Mouse (Mus musculus) limb, embryonic 13.5 days (tissue): ENCODE results near the gene Gm11541. TPM values are rescaled to one million over a fixed set of nuclear protein-coding genes. Genes with fewer than 3 reads are reported as not detected.
"Not testable (repeated sequence)": the region's sequence is repeated elsewhere in the genome, so short reads cannot be mapped to it uniquely, and the experiment has no call there.

Experiments
- ATAC-seq: fragments of 200-750 bp; cut with Nextera tagmentation; 2 replicates; pipeline ENCODE4 v1.8.0; 2017; ENCODE audit warnings: low read depth, moderate number of reproducible peaks, moderate TSS enrichment; ENCODE audit not compliant: low FRiP score
- H3K27ac ChIP-seq: fragments of 300-500 bp; sonication (generic); 2 replicates; pipeline ENCODE4 v1.5.1; 2015; ENCODE audit warnings: inconsistent platforms, mild to moderate bottlenecking, moderate library complexity
- H3K27me3 ChIP-seq: fragments of 300-500 bp; sonication (generic); 2 replicates; pipeline ENCODE4 v1.6.1; 2015; ENCODE audit warnings: mild to moderate bottlenecking, inconsistent platforms
- H3K36me3 ChIP-seq: fragments of 300-500 bp; sonication (generic); 2 replicates; pipeline ENCODE4 v1.6.1; 2015; ENCODE audit warnings: inconsistent platforms, mild to moderate bottlenecking, moderate library complexity
- H3K4me1 ChIP-seq: fragments of 300-500 bp; sonication (generic); 2 replicates; pipeline ENCODE4 v1.6.1; 2015; ENCODE audit warnings: inconsistent platforms
- H3K4me2 ChIP-seq: fragments of 300-500 bp; sonication (generic); replicated peaks from 2 replicates; pipeline ENCODE4 v1.6.1; 2015; ENCODE audit warnings: inconsistent platforms, mild to moderate bottlenecking, moderate library complexity
- H3K4me3 ChIP-seq: fragments of 300-500 bp; sonication (generic); 2 replicates; pipeline ENCODE4 v1.5.1; 2015; ENCODE audit warnings: moderate library complexity, mild to moderate bottlenecking, inconsistent platforms
- H3K9ac ChIP-seq: fragments of 300-500 bp; sonication (generic); 2 replicates; pipeline ENCODE4 v1.6.1; 2015; ENCODE audit warnings: mild to moderate bottlenecking, inconsistent platforms
- H3K9me3 ChIP-seq: fragments of 300-500 bp; sonication (generic); 2 replicates; pipeline ENCODE4 v1.6.1; 2016; ENCODE audit warnings: inconsistent platforms
- WGBS: fragments of 180-500 bp; shearing (Covaris S2); methylation state at CpG from one replicate; pipeline ENCODE4 v1.1.7; 2015; 5-methylcytosine and 5-hydroxymethylcytosine counted together
- polyA plus RNA-seq: library from polyadenylated mRNA; unstranded; fragments of >200 nt; fragmentation: Nextera tagmentation; extraction: Ambion mirVana; gene quantifications from 2 replicates; pipeline ENCODE4 v1.2.1, GENCODE M21; 2015

Gene Gm11541
- polyA plus RNA-seq, 1 experiment from 2014 or later, result 0.11 TPM

DNA sequence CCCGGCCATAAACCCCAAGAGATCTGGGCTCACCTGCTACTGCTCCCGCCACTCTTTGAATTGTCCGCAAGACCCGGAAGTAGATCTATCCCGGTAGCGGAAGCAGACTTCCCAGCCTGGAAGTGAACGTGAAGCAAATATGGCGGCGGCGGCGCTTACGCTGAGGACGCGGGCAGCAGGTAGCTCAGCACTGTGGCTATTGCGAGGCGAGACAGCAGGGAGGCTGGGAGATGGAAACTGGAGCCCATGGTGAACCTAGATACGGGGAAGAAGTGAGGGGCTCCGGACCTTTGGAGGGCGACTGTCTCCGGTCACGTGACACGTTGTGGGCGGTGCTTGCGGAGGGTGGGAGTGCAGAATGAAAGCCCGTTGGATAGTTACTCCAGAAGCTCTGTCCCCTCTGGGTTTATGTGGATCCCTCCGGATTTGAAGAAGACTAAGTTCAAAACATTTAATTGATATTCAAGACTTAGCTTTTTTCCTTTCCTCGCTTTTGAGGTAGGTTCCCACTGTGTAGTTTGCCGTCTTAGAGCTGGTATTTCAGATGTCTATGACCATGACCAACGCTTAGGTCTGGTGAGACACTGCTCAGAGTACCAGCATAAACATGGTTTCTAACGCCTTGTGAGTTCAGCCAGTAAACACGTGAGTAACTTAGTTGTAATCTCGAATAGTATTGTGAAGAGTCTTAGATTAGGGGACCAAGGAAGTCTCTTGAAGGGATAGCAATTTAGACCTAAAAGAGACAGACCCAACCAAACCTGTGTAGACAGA, 50.4 kb downstream of the Gm11541 start, which contains the start of the genes Mrpl27 and Eme1:
Mrpl27 (plus strand) TSS at position 105 of the 774 bp plus-strand sequence.
Eme1 (minus strand) TSS at position 302 of the 774 bp plus-strand sequence.
- peak within 1 kb of the TSS; percentile 90 for H3K27ac ChIP-seq
- peaks cover 16% of the 10 kb centered on the region for H3K4me1 ChIP-seq
- peak within 1 kb of the TSS; percentile 69 for H3K4me3 ChIP-seq
- H3K9me3 ChIP-seq, result no peaks in the 10 kb centered on the region
- H3K27me3 ChIP-seq, result no peaks in the 10 kb centered on the region
- H3K4me2 ChIP-seq, result peak within 1 kb of the TSS; percentile 75
- WGBS, result 1% methylated on average over 32 of the region's 32 CpGs
- H3K36me3 ChIP-seq, result peaks cover 43% of the 10 kb centered on the region
- peak; percentile 89 for ATAC-seq
- peak within 1 kb of the TSS; percentile 70 for H3K9ac ChIP-seq

DNA sequence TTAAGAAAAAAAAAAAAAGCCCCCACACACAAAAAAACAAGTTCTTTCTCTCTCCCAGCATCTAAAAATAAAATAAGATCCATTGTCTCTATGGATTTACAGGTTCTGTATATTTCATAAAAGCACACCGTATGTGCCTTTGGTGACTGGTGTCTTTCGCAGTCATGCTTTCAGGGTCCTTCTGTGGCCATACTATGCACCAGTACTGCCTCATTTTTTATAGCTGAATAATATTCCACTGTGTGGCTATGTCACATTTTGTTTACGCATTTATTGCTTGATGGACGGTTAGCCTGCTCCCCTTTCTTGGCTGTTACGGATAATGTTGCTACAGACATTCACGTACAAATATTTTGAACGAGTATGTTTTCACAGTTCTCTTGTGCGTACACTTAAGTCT, 51.3 kb downstream of the Gm11541 start:
- H3K4me2 ChIP-seq, result peak overlapping the region; percentile 75
- H3K36me3 ChIP-seq, result peaks cover 37% of the 10 kb centered on the region
- ATAC-seq, result no peak
- H3K27ac ChIP-seq, result no peak overlapping the region
- peaks cover 16% of the 10 kb centered on the region for H3K4me1 ChIP-seq
- peak overlapping the region; percentile 69 for H3K4me3 ChIP-seq
- H3K9ac ChIP-seq, result no peak overlapping the region; the same call in 1 of the 2 replicates
- WGBS, result 49% methylated on average over 8 of the region's 8 CpGs
- no peaks in the 10 kb centered on the region for H3K9me3 ChIP-seq
- H3K27me3 ChIP-seq, result no peaks in the 10 kb centered on the region

DNA sequence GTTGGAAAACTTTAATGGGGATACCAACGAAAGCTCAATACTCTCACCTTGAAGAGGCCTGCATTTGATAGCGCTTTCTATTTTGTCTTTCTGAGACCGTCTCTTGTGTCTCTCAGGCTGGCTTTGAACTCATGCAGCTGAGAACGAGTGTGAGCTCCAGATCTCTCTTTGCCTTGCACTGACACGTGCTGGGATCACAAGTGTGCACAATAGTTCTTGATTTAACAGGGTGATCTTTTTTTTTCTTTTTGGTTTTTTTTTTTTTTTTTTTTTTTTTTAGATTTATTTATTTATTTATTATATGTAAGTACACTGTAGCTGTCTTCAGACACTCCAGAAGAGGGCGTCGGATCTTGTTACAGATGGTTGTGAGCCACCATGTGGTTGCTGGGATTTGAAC, 53.1 kb downstream of the Gm11541 start:
- not testable (repeated sequence) for H3K9ac ChIP-seq, H3K27ac ChIP-seq, ATAC-seq, H3K4me3 ChIP-seq, H3K27me3 ChIP-seq, H3K4me2 ChIP-seq, H3K9me3 ChIP-seq
- Histone ChIP-seq H3K36me3 (peaks cover 38% of the 10 kb centered on the region), H3K4me1 (peaks cover 16% of the 10 kb centered on the region)
- WGBS, result 94% methylated on average over 5 of the region's 7 CpGs

DNA sequence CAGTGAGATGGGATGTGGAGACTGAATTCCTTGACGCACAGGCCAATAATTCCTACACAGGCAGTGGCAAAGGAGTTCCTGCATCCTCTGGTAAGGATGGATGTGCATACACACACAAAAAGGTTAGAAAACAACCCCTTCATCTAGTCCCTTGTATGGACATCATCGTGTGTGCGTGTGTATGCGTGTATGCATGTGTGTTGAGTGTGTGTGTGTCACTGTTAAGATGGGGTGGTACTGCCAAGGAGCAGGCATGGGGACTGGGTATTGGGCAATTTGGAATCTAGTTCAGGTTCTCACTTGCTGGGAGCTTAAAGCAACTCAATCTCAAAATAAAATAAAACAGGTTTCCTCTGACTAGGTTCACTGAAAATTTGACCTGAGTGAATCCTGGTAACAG, 57.8 kb downstream of the Gm11541 start:
- H3K9me3 ChIP-seq, result no peaks in the 10 kb centered on the region
- H3K27me3 ChIP-seq, result no peaks in the 10 kb centered on the region
- no peak overlapping the region for H3K9ac ChIP-seq
- H3K36me3 ChIP-seq, result peaks cover 85% of the 10 kb centered on the region
- ATAC-seq, result no peak
- H3K4me1 ChIP-seq, result no peaks in the 10 kb centered on the region
- 96% methylated on average over 4 of the region's 4 CpGs for WGBS
- H3K4me3 ChIP-seq, result no peak overlapping the region
- H3K4me2 ChIP-seq, result no peak overlapping the region
- no peak overlapping the region for H3K27ac ChIP-seq

Other genes starting within 250 kb of the Gm11541 start
- gene Cacna1g, start 230.3 kb downstream of the Gm11541 start, polyA plus RNA-seq, result 25.9 and 32.7 TPM in 2 replicates
- gene Spata20, start 218.3 kb downstream of the Gm11541 start, polyA plus RNA-seq, result 0.20 TPM in 2 replicates
- 3.1 TPM in 2 replicates for gene Epn3, start 204.5 kb downstream of the Gm11541 start, polyA plus RNA-seq
- 3.8 and 4.4 TPM in 2 replicates for gene Mycbpap, start 182.8 kb downstream of the Gm11541 start, polyA plus RNA-seq
- gene Rsad1, start 155.2 kb downstream of the Gm11541 start, polyA plus RNA-seq, result 4.8 and 6.4 TPM in 2 replicates
- 14.1 and 17.3 TPM in 2 replicates for gene Chad, start 139.5 kb downstream of the Gm11541 start, polyA plus RNA-seq
- 7.0 and 7.5 TPM in 2 replicates for gene Acsf2, start 102.6 kb downstream of the Gm11541 start, polyA plus RNA-seq
- 225 and 240 TPM in 2 replicates for gene Lrrc59, start 74.7 kb downstream of the Gm11541 start, polyA plus RNA-seq
- 153 and 159 TPM in 2 replicates for gene Mrpl27, start 50.7 kb downstream of the Gm11541 start, polyA plus RNA-seq
- 24.9 and 26.9 TPM in 2 replicates for gene Eme1, start 50.5 kb downstream of the Gm11541 start, polyA plus RNA-seq
- gene Xylt2, start 27.0 kb downstream of the Gm11541 start, polyA plus RNA-seq, result 21.8 and 23.5 TPM in 2 replicates
- gene Cdc34b, start 37.3 kb upstream of the Gm11541 start, polyA plus RNA-seq, result 0.17 TPM in 1 of 2 replicates, not detected in the other
- gene Tmem92, start 78.2 kb upstream of the Gm11541 start, polyA plus RNA-seq, result not detected in 2 replicates
- gene Col1a1, start 231.7 kb upstream of the Gm11541 start, polyA plus RNA-seq, result 1,007 and 1,170 TPM in 2 replicates